Mouse (Mus musculus) heart, adult 8-10 months (tissue): ENCODE results near the gene Pde4d. TPM values are rescaled to one million over a fixed set of nuclear protein-coding genes. Genes with fewer than 3 reads are reported as not detected.

Experiments
- DNase-seq: peaks from one replicate; pipeline ENCODE4 v3.0.0; 2022; ENCODE audit warnings: low spot score
- total RNA-seq, 4 experiments: library from RNA; stranded (reverse); gene quantifications; 2 replicates each; pipeline ENCODE4 v1.2.4; 2022

Pde4d gene
- total RNA-seq, 4 experiments from 2014 or later, result 35.5 to 45.7 (median 42.5) TPM

DNA sequence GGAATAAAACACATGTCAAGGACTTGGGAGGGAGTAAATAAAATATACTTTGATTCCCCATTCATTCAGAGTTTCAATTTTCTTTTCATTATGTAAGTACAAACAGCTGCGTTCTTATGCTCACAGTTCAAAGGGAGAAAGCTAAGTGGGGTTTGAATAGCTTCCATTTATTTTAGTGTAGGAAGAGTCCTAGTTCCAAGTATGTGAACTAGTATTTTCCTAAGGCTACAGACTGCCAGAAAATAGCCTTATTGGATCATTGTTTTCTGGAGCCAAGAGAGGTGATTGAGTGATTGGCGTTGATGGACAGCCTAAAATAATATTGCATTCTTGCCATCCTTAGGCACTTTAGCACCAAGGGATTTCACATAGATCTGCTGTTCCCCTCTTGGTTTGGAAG lies 41.1 kb downstream of the Pde4d start:
- no peak for DNase-seq

- no peak for DNase-seq
Observed at GRCm38 (mm10) chr13:108492886-108493285, 43.1 kb downstream of the Pde4d start.

GRCm38 (mm10) chr13:108494365-108494764 lies 44.6 kb downstream of the Pde4d start:
- DNase-seq, result no peak

DNA sequence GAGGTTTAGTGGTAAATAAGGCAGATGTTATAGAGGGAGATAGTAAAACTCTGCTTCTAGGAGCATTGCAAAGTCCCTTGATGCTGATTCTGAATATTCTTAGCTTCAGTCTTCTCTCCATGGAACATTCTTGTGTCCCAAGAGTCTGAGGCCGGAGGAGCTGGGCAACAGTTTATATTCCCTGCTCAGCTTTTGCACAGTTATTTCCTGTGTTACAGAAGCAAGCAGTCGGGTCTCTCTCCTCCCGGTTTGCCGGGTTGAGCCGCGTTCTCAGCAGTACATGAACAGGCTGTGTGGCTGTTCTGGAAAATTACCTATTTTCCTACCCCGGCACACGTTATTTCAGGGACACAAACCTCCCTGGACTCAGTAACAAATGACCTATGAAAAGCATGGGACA lies 48.0 kb downstream of the Pde4d start:
- DNase-seq, result no peak

DNA sequence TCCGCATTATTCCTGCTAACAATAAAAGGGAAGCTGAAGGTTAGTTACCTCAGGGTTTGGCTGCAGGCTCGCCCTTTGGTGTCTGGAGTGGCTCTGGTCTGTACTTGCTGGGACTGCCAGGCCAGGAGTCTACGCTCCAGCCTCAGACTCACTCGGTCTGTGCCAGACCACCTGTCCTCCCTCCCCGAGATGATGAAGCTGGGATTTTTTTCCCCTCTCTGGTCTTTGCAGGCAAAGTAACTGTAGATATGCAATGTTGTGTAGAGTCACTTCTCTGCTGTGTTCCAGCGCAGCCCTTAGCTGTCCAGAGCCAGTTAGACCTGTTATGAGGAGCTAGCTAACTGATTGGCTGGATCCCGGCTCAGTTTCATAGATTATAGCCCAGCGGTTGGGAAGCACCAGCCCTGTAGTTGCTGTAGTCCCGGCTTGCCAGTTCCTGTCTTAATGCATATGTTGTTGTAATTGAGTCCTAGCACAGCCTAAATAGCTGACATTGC lies 48.5 kb downstream of the Pde4d start:
- no peak for DNase-seq

GRCm38 (mm10) chr13:108498773-108499313 lies 49.1 kb downstream of the Pde4d start:
- no peak for DNase-seq

DNA sequence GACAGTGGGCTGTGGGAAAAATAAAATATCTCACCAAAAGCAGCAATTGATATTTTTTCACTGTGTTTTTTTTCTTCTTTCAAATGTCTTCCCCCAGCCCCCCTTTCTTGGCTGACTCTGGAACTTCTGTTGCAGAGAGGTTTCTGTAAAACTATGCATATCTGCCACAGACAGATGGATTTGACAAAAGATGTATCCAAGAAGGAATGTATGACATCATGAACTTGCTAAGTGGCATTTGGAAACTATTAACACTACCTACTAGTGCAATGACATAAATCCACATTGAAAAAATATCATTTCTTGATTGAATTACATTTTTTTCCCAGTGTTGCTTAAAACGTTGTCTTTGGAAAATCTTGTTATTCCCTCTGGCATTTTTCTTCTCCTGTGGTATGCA lies 51.6 kb downstream of the Pde4d start:
- DNase-seq, result no peak

- DNase-seq, result no peak
Observed at GRCm38 (mm10) chr13:108524548-108524947, 74.8 kb downstream of the Pde4d start.

DNA sequence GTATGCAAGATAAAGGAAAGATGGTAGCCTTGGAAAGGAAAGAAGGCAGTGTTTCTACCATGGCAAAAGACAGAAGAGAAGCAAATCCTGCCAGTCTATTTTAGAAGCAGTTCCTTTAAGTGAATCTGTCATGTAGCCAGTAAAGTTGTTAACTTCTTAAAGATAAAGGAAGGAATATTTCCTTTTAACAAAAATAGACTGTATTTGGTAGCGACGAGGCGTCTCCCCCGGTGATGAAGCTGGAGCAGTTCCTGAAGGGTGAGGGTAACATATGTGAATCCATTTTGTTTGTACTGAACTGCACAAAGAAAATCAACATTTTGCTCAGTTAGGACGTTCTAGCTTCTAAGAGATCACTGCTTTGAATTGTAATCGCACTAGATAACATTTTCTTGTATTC lies 75.2 kb downstream of the Pde4d start:
- no peak for DNase-seq

- no peak for DNase-seq
Observed at GRCm38 (mm10) chr13:108526258-108527007, 76.7 kb downstream of the Pde4d start.

- DNase-seq, result no peak
Observed at GRCm38 (mm10) chr13:108527090-108527770, 77.5 kb downstream of the Pde4d start.

GRCm38 (mm10) chr13:108528343-108528742 lies 78.6 kb downstream of the Pde4d start:
- DNase-seq, result no peak

- DNase-seq, result no peak
Observed at GRCm38 (mm10) chr13:108532875-108533274, 83.1 kb downstream of the Pde4d start.

GRCm38 (mm10) chr13:108536436-108536835 lies 86.7 kb downstream of the Pde4d start:
- no peak for DNase-seq

GRCm38 (mm10) chr13:108536951-108537350 lies 87.2 kb downstream of the Pde4d start:
- no peak for DNase-seq

DNA sequence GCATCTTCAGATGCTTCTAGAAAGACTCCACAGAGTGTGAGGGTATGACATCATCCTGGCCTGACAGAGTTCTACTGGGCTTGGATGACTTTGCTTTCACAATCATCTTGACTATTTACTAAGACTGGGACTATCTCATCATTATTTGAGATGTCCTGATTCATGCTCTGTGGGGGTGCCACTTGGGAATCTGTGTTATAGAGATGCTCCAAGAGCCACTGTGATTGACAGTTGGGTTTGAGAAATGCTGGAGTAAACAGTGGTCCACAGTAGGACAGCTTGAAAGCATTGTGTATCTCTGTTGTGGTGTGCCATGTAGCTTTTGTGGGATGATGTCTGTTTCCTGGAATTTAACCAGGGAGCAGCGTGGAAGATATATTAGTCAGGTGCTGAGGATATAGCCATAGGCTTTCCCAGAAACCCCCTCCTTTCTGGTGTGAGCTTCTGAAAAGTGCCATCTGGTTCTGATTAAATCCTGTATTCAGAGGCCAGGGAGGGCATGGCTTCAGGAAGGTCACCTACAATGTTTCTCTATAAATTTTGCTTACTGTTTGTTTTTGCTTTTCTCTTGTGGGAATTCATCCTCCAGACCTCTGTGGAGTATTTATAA lies 89.1 kb downstream of the Pde4d start:
- DNase-seq, result no peak

DNA sequence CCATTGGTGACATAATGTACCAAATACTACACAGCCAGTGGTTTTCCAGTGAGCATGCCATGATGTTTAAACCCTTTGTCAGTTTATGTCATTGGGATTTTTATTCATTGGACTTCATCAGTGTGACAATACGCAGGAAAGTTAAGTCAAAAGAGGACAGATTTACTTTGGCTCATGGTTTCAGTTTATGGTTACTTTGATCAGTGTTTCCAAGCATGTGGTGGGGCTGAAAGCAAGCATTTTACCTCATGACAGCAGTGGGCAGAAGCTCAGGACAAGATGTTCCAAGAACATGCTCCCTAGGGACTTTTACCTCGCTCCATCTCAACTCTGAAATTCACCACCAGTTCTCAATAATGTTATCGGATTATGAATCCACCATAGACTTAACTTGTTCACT lies 91.7 kb downstream of the Pde4d start:
- DNase-seq, result peak; percentile 3

GRCm38 (mm10) chr13:108542342-108542761 lies 92.6 kb downstream of the Pde4d start:
- DNase-seq, result peak; percentile 23

GRCm38 (mm10) chr13:108552288-108552687 lies 102.5 kb downstream of the Pde4d start:
- no peak for DNase-seq

DNA sequence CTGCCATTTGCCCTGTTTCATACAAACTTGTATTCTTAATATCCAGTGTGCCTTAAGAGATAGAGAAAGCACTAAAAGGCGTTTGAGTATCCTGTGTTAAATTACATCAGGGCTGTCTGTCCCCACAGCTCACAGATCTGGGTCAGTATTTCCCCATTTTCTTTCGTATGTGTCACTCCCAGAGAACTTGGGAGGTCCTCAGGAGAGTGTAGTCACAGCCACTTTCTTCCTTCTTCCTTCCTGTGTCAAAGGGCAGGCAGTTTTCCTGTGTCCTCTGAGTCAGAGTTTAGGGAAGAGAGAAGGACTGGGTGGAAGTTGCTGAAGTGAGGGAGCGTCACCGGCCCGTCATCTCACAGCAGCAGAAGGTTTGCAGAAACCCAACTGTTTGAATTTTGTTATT lies 103.2 kb downstream of the Pde4d start:
- no peak for DNase-seq

DNA sequence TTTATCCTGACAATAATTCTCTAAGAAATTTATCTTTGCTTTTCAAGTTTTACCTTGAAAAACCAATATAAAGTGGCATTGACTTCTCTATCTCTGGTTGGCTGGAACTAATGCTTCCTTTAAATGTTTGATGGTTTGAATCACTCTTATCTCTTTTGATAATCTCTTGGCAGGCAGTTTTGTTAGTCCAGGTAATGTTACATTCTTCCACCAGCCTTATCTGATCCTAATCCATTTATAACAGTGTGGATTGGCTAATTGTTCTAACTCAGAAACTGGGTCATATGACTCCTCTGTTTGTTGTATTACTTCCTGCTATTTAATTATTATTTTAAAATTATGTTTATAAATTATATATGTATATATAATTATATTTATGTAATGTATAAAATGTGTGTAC lies 105.2 kb downstream of the Pde4d start:
- DNase-seq, result no peak

GRCm38 (mm10) chr13:108596938-108597337 lies 147.2 kb downstream of the Pde4d start:
- DNase-seq, result no peak
